Mouse (Mus musculus) forebrain, embryonic 15.5 days (tissue): ENCODE results near the gene Tor4a. TPM values are rescaled to one million over a fixed set of nuclear protein-coding genes. Genes with fewer than 3 reads are reported as not detected.

Source experiments
- ATAC-seq: fragments of 200-750 bp; cut with Nextera tagmentation; replicated peaks from 2 replicates; pipeline ENCODE4 v1.8.0; 2017; ENCODE audit warnings: mild to moderate bottlenecking, moderate TSS enrichment, moderate library complexity
- H3K27ac ChIP-seq: fragments of 300-500 bp; sonication (generic); replicated peaks from 2 replicates; pipeline ENCODE4 v1.5.1; 2015; ENCODE audit warnings: mild to moderate bottlenecking, inconsistent platforms
- H3K27me3 ChIP-seq: fragments of 300-500 bp; sonication (generic); 2 replicates; pipeline ENCODE4 v1.6.1; 2015; ENCODE audit warnings: inconsistent platforms
- H3K36me3 ChIP-seq: fragments of 300-500 bp; sonication (generic); 2 replicates; pipeline ENCODE4 v1.6.1; 2015; ENCODE audit warnings: mild to moderate bottlenecking, inconsistent platforms
- H3K4me1 ChIP-seq: fragments of 300-500 bp; sonication (generic); 2 replicates; pipeline ENCODE4 v1.6.1; 2015; ENCODE audit warnings: inconsistent platforms
- H3K4me2 ChIP-seq: fragments of 300-500 bp; sonication (generic); replicated peaks from 2 replicates; pipeline ENCODE4 v1.6.1; 2015; ENCODE audit warnings: mild to moderate bottlenecking, inconsistent platforms
- H3K4me3 ChIP-seq: fragments of 300-500 bp; sonication (generic); 2 replicates; pipeline ENCODE4 v1.5.1; 2015; ENCODE audit warnings: mild to moderate bottlenecking, inconsistent platforms
- H3K9ac ChIP-seq: fragments of 300-500 bp; sonication (generic); replicated peaks from 2 replicates; pipeline ENCODE4 v1.6.1; 2015; ENCODE audit warnings: mild to moderate bottlenecking, inconsistent platforms
- H3K9me3 ChIP-seq: fragments of 300-500 bp; sonication (generic); 2 replicates; pipeline ENCODE4 v1.6.1; 2016; ENCODE audit warnings: inconsistent platforms
- WGBS: fragments of 180-500 bp; shearing (Covaris S2); methylation state at CpG from one replicate; pipeline ENCODE4 v1.1.7; 2015; ENCODE audit warnings: mixed read lengths; 5-methylcytosine and 5-hydroxymethylcytosine counted together
- polyA plus RNA-seq: library from polyadenylated mRNA; unstranded; fragments of >200 nt; fragmentation: Nextera tagmentation; extraction: Ambion mirVana; gene quantifications from 2 replicates; pipeline ENCODE4 v1.2.1, GENCODE M21; 2015

Tor4a gene
- polyA plus RNA-seq, 1 experiment from 2014 or later = 1.3 TPM

GRCm38 (mm10) chr2:25157655-25158054, 39.0 kb downstream of the Tor4a start:
- Histone ChIP-seq H3K4me3 (no peak overlapping the region), H3K9me3 (no peaks in the 10 kb centered on the region), H3K4me2 (no peak overlapping the region), H3K36me3 (no peaks in the 10 kb centered on the region), H3K9ac (no peak overlapping the region), H3K27ac (no peak overlapping the region), H3K4me1 (no peaks in the 10 kb centered on the region), H3K27me3 (no peaks in the 10 kb centered on the region)
- ATAC-seq = no peak
- WGBS = 45% methylated on average over 2 of the region's 2 CpGs

GRCm38 (mm10) chr2:25156990-25157389, 39.7 kb downstream of the Tor4a start:
- no peaks in the 10 kb centered on the region for H3K27me3 ChIP-seq
- no peaks in the 10 kb centered on the region for H3K4me1 ChIP-seq
- no peak for ATAC-seq
- no peak overlapping the region for H3K9ac ChIP-seq
- no peak overlapping the region for H3K4me2 ChIP-seq
- no peaks in the 10 kb centered on the region for H3K9me3 ChIP-seq
- no peak overlapping the region for H3K27ac ChIP-seq
- H3K36me3 ChIP-seq = no peaks in the 10 kb centered on the region
- H3K4me3 ChIP-seq = no peak overlapping the region
- WGBS = 45% methylated on average over 2 of the region's 2 CpGs

- no peaks in the 10 kb centered on the region for H3K9me3 ChIP-seq
- no peaks in the 10 kb centered on the region for H3K36me3 ChIP-seq
- no peaks in the 10 kb centered on the region for H3K4me1 ChIP-seq
- WGBS = 91% methylated on average over 3 of the region's 3 CpGs
- H3K4me3 ChIP-seq = no peak overlapping the region
- no peak for ATAC-seq
- no peaks in the 10 kb centered on the region for H3K27me3 ChIP-seq
- no peak overlapping the region for H3K27ac ChIP-seq
- H3K9ac ChIP-seq = no peak overlapping the region
- H3K4me2 ChIP-seq = no peak overlapping the region
These were observed 40.5 kb downstream of the Tor4a start for GRCm38 (mm10) chr2:25156177-25156576.

- no peak overlapping the region for H3K27ac ChIP-seq
- H3K4me2 ChIP-seq = no peak overlapping the region
- no peaks in the 10 kb centered on the region for H3K9me3 ChIP-seq
- ATAC-seq = no peak
- H3K4me1 ChIP-seq = no peaks in the 10 kb centered on the region
- H3K27me3 ChIP-seq = no peaks in the 10 kb centered on the region
- H3K4me3 ChIP-seq = no peak overlapping the region
- H3K9ac ChIP-seq = no peak overlapping the region
- no peaks in the 10 kb centered on the region for H3K36me3 ChIP-seq
- WGBS = 71% methylated on average over 4 of the region's 4 CpGs
These were observed 45.3 kb downstream of the Tor4a start for GRCm38 (mm10) chr2:25151280-25151956.

GRCm38 (mm10) chr2:25149643-25150042, 47.0 kb downstream of the Tor4a start:
- Histone ChIP-seq H3K27ac (no peak overlapping the region), H3K9ac (no peak overlapping the region), H3K4me3 (no peak overlapping the region), H3K27me3 (no peaks in the 10 kb centered on the region), H3K9me3 (no peaks in the 10 kb centered on the region), H3K36me3 (no peaks in the 10 kb centered on the region), H3K4me2 (no peak overlapping the region), H3K4me1 (no peaks in the 10 kb centered on the region)
- WGBS = 82% methylated on average over 2 of the region's 2 CpGs
- no peak for ATAC-seq

GRCm38 (mm10) chr2:25147892-25148291, 48.8 kb downstream of the Tor4a start:
- Histone ChIP-seq H3K4me3 (no peak overlapping the region), H3K27ac (no peak overlapping the region), H3K4me2 (no peak overlapping the region), H3K27me3 (no peaks in the 10 kb centered on the region), H3K4me1 (no peaks in the 10 kb centered on the region), H3K36me3 (no peaks in the 10 kb centered on the region), H3K9ac (no peak overlapping the region), H3K9me3 (no peaks in the 10 kb centered on the region)
- WGBS = 90% methylated on average over 5 of the region's 5 CpGs
- no peak for ATAC-seq

GRCm38 (mm10) chr2:25147398-25147797, 49.3 kb downstream of the Tor4a start:
- H3K4me3 ChIP-seq = no peak overlapping the region
- H3K36me3 ChIP-seq = no peaks in the 10 kb centered on the region
- H3K27me3 ChIP-seq = no peaks in the 10 kb centered on the region
- 88% methylated on average over 5 of the region's 5 CpGs for WGBS
- H3K27ac ChIP-seq = no peak overlapping the region
- H3K4me1 ChIP-seq = no peaks in the 10 kb centered on the region
- no peak overlapping the region for H3K4me2 ChIP-seq
- no peaks in the 10 kb centered on the region for H3K9me3 ChIP-seq
- no peak for ATAC-seq
- H3K9ac ChIP-seq = no peak overlapping the region

GRCm38 (mm10) chr2:25145346-25145745, 51.3 kb downstream of the Tor4a start:
- no peaks in the 10 kb centered on the region for H3K9me3 ChIP-seq
- H3K27me3 ChIP-seq = no peaks in the 10 kb centered on the region
- no peak overlapping the region for H3K4me2 ChIP-seq
- H3K27ac ChIP-seq = no peak overlapping the region
- no peak for ATAC-seq
- 90% methylated on average over 6 of the region's 6 CpGs for WGBS
- no peak overlapping the region for H3K9ac ChIP-seq
- H3K4me1 ChIP-seq = no peaks in the 10 kb centered on the region
- no peak overlapping the region for H3K4me3 ChIP-seq
- no peaks in the 10 kb centered on the region for H3K36me3 ChIP-seq

Other genes with a start within 250 kb of the Tor4a start
- gene Zmynd19, start 247.1 kb downstream of the Tor4a start, polyA plus RNA-seq = 21.5 and 22.6 TPM in 2 replicates
- gene Dph7, start 234.5 kb downstream of the Tor4a start, polyA plus RNA-seq = 42.7 and 44.7 TPM in 2 replicates
- 149 and 159 TPM in 2 replicates for gene Mrpl41, start 221.8 kb downstream of the Tor4a start, polyA plus RNA-seq
- 3.8 and 4.0 TPM in 2 replicates for gene Pnpla7, start 220.9 kb downstream of the Tor4a start, polyA plus RNA-seq
- gene Nsmf, start 142.5 kb downstream of the Tor4a start, polyA plus RNA-seq = 194 and 209 TPM in 2 replicates
- not detected in 2 replicates for gene Entpd8, start 116.6 kb downstream of the Tor4a start, polyA plus RNA-seq
- not detected in 2 replicates for gene Noxa1, start 101.7 kb downstream of the Tor4a start, polyA plus RNA-seq
- 25.2 and 27.5 TPM in 2 replicates for gene Nrarp, start 16.1 kb downstream of the Tor4a start, polyA plus RNA-seq
- 96.7 and 102 TPM in 2 replicates for gene Nelfb, start 14.6 kb upstream of the Tor4a start, polyA plus RNA-seq
- gene Stpg3, start 17.8 kb upstream of the Tor4a start, polyA plus RNA-seq = not detected in 2 replicates
- 1.2 TPM in 1 of 2 replicates, not detected in the other for gene Fam166a, start 21.9 kb upstream of the Tor4a start, polyA plus RNA-seq
- gene Tubb4b, start 27.8 kb upstream of the Tor4a start, polyA plus RNA-seq = 399 and 409 TPM in 2 replicates
- gene Slc34a3, start 37.5 kb upstream of the Tor4a start, polyA plus RNA-seq = not detected in 2 replicates
- gene Rnf224, start 39.9 kb upstream of the Tor4a start, polyA plus RNA-seq = not detected in 2 replicates
- 79.1 and 80.4 TPM in 2 replicates for gene Rnf208, start 45.4 kb upstream of the Tor4a start, polyA plus RNA-seq
- gene Cysrt1, start 45.6 kb upstream of the Tor4a start, polyA plus RNA-seq = 0.20 TPM in 1 of 2 replicates, not detected in the other
- gene AL732309.1, start 50.0 kb upstream of the Tor4a start, polyA plus RNA-seq = 6.5 and 6.8 TPM in 2 replicates
- gene Tmem203, start 58.6 kb upstream of the Tor4a start, polyA plus RNA-seq = 16.4 and 19.7 TPM in 2 replicates
- gene Tprn, start 65.7 kb upstream of the Tor4a start, polyA plus RNA-seq = 15.6 and 16.5 TPM in 2 replicates
- gene Ssna1, start 75.6 kb upstream of the Tor4a start, polyA plus RNA-seq = 209 and 225 TPM in 2 replicates
- gene Anapc2, start 75.6 kb upstream of the Tor4a start, polyA plus RNA-seq = 148 and 150 TPM in 2 replicates
- not detected in 2 replicates for gene Tmem210, start 91.3 kb upstream of the Tor4a start, polyA plus RNA-seq
- not detected in 2 replicates for gene Lrrc26, start 93.0 kb upstream of the Tor4a start, polyA plus RNA-seq
- 19.1 and 21.5 TPM in 2 replicates for gene Grin1, start 122.3 kb upstream of the Tor4a start, polyA plus RNA-seq
- gene Man1b1, start 135.5 kb upstream of the Tor4a start, polyA plus RNA-seq = 52.6 and 61.1 TPM in 2 replicates
- gene Dpp7, start 159.5 kb upstream of the Tor4a start, polyA plus RNA-seq = 25.5 and 29.3 TPM in 2 replicates
- 4.1 and 5.1 TPM in 2 replicates for gene Uap1l1, start 168.8 kb upstream of the Tor4a start, polyA plus RNA-seq
- gene Sapcd2, start 175.4 kb upstream of the Tor4a start, polyA plus RNA-seq = 31.9 and 32.6 TPM in 2 replicates
- gene Entpd2, start 199.0 kb upstream of the Tor4a start, polyA plus RNA-seq = 3.6 and 4.8 TPM in 2 replicates
- 406 and 408 TPM in 2 replicates for gene Npdc1, start 202.5 kb upstream of the Tor4a start, polyA plus RNA-seq
- gene Fut7, start 226.4 kb upstream of the Tor4a start, polyA plus RNA-seq = 0.20 TPM in 1 of 2 replicates, not detected in the other
- 11.6 and 14.1 TPM in 2 replicates for gene Abca2, start 231.8 kb upstream of the Tor4a start, polyA plus RNA-seq